Mouse (Mus musculus): ENCODE data around the gene C130073F10Rik.
"Not testable (repeated sequence)": the region's sequence is repeated elsewhere in the genome, so short reads cannot be mapped to it uniquely, and the experiment has no call there.

- not testable (repeated sequence) for TF ChIP-seq POLR2A (IDR thresholded peaks at IDR 0.05; ENCODE audit: low read depth, low read length); CTCF (conservative IDR thresholded peaks at IDR 0.05 in 1 of 2, IDR thresholded peaks at IDR 0.05 in 1 of 2; ENCODE audit: low read depth in 2 of 2, low read length in 2 of 2); ZC3H11A (IDR thresholded peaks at IDR 0.05; ENCODE audit: low read depth, low read length); EP300 (IDR thresholded peaks at IDR 0.05; ENCODE audit: low read length); POLR2AphosphoS2 (IDR thresholded peaks at IDR 0.05; ENCODE audit: low read depth, low read length); HCFC1 (IDR thresholded peaks at IDR 0.05; ENCODE audit: low read depth, low read length)
Measured at GRCm38 (mm10) chr4:101875687-101876086, 17.9 kb downstream of the C130073F10Rik start.
